Mouse (Mus musculus): Measurements from ENCODE around the gene Fam43b. TPM values are rescaled to one million over a fixed set of nuclear protein-coding genes. Genes with fewer than 3 reads are reported as not detected.

Fam43b gene
- polyA plus RNA-seq, 1 experiment from 2014 or later, result 0.17 TPM

DNA sequence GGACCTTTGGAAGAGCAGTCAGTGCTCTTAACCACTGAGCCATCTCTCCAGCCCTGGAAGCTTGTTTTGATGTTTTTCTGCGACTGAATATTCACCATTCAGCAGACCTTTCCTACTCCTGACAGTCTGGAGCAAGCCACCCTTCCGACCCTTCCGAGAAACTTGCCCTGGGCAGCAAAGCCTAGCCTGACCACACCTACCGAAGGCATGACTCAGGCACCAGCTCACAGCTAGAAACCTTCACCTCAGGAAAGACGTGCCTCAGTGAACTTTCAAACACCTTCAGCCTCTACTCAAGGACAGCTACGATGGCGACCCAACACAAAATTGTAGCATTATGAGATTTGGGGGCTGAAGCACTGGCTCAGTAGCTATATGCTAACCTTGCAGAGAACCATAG is 33.4 kb downstream of the Fam43b start:
- Histone ChIP-seq H3K36me3 (ENCODE audit: control insufficient read depth, insufficient read depth, low read length) (no peaks in the 10 kb centered on the region), H3K4me2 (replicated peaks; ENCODE audit: low read depth, low read length) (no peak overlapping the region), H3K4me1 (ENCODE audit: control insufficient read depth, insufficient read depth, low read length) (no peaks in the 10 kb centered on the region), H3K9me3 (ENCODE audit: control insufficient read depth, low read depth, low read length) (no peaks in the 10 kb centered on the region), H3K27me3 (ENCODE audit: control insufficient read depth, insufficient read depth, low read length) (no peaks in the 10 kb centered on the region), H3K4me3 (ENCODE audit: low read depth, low read length) (no peak overlapping the region), H3K27ac (ENCODE audit: low read length) (no peak overlapping the region), H3K9ac (replicated peaks; ENCODE audit: low read depth, low read length) (no peak overlapping the region)
- 81% methylated on average over 7 of the region's 7 CpGs for whole genome bisulfite sequencing
- no peak for ATAC-seq (ENCODE audit: insufficient number of reproducible peaks, insufficient read depth, low FRiP score, low read depth)

DNA sequence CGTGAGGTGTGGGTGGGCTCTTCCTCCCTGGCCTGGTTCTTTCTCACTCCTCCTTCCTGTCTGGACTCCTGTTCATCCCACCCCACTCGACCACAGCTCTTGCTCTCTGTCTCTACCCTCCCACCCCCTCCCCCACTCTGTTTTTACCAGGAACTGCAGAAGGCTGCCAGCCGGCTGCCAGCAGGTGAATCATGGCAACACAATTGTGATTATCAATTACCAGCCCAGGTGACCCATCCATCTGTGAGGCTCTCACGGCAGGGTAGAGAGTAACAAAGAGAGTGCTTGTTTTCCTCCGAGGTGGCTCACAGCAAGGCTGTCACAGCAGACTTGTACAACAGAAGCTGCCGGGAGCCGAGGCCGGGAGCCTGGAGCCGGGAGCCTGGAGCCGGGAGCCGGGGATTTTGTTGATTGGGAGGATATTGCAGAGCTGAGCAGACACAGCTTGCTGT is 34.9 kb downstream of the Fam43b start:
- no peaks in the 10 kb centered on the region for H3K4me1 ChIP-seq (ENCODE audit: control insufficient read depth, insufficient read depth, low read length)
- no peaks in the 10 kb centered on the region for H3K27me3 ChIP-seq (ENCODE audit: control insufficient read depth, insufficient read depth, low read length)
- H3K27ac ChIP-seq (ENCODE audit: low read length), result peak overlapping the region; percentile 44; the same call in 1 of the 2 replicates
- ATAC-seq (ENCODE audit: insufficient number of reproducible peaks, insufficient read depth, low FRiP score, low read depth), result no peak
- no peaks in the 10 kb centered on the region for H3K36me3 ChIP-seq (ENCODE audit: control insufficient read depth, insufficient read depth, low read length)
- H3K9ac ChIP-seq (replicated peaks; ENCODE audit: low read depth, low read length), result no peak overlapping the region
- no peaks in the 10 kb centered on the region for H3K9me3 ChIP-seq (ENCODE audit: control insufficient read depth, low read depth, low read length)
- no peak overlapping the region for H3K4me2 ChIP-seq (replicated peaks; ENCODE audit: low read depth, low read length)
- WGBS, result 8% methylated on average over 11 of the region's 11 CpGs
- no peak overlapping the region for H3K4me3 ChIP-seq (ENCODE audit: low read depth, low read length)

DNA sequence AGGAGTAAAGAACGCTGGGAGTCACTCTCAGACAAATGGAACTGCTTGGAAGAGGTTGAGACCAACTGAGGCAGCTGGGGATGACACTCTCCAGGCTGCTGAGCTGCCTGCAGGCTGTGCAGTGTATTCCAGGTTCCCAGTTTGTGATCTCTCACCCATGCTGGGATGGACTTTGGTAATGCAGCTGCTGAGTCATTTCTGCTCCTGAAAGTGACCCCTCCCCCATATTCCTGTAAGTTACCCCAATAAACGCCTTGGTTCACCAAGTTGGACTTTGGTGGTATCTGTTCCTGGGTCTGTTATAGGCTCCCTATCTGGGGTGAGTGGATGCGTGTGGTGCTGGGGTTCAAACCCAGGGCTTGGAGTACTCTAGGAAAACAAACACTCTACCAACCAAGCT is 38.2 kb downstream of the Fam43b start:
- no peak overlapping the region for H3K27ac ChIP-seq (ENCODE audit: low read length)
- H3K4me3 ChIP-seq (ENCODE audit: low read depth, low read length), result no peak overlapping the region
- H3K36me3 ChIP-seq (ENCODE audit: control insufficient read depth, insufficient read depth, low read length), result no peaks in the 10 kb centered on the region
- no peak overlapping the region for H3K4me2 ChIP-seq (replicated peaks; ENCODE audit: low read depth, low read length)
- H3K27me3 ChIP-seq (ENCODE audit: control insufficient read depth, insufficient read depth, low read length), result no peaks in the 10 kb centered on the region
- no peak for ATAC-seq (ENCODE audit: insufficient number of reproducible peaks, insufficient read depth, low FRiP score, low read depth)
- H3K9ac ChIP-seq (replicated peaks; ENCODE audit: low read depth, low read length), result no peak overlapping the region
- no peaks in the 10 kb centered on the region for H3K4me1 ChIP-seq (ENCODE audit: control insufficient read depth, insufficient read depth, low read length)
- whole genome bisulfite sequencing, result 74% methylated on average over 3 of the region's 3 CpGs
- no peaks in the 10 kb centered on the region for H3K9me3 ChIP-seq (ENCODE audit: control insufficient read depth, low read depth, low read length)

DNA sequence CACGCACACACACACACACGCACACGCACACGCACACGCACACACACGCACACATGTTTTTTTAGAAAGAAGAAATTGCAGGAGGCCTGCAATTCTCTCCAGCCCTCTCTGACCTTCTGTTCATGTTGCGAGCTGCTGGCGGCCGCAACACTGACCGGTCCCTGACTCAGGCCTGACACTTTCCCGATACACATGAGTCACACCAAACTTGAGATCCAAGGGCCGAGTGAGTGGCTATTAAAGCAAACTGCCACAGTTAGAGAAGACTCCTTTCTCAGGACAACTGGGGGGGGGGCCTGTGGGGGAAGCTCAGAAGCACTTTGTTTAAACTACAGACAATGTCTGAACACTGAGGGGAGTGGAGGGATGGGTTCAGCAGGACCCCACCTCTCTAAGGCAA is 39.8 kb downstream of the Fam43b start:
- Histone ChIP-seq H3K4me3 (ENCODE audit: low read depth, low read length) (no peak overlapping the region), H3K36me3 (ENCODE audit: control insufficient read depth, insufficient read depth, low read length) (no peaks in the 10 kb centered on the region), H3K27ac (ENCODE audit: low read length) (no peak overlapping the region), H3K4me2 (replicated peaks; ENCODE audit: low read depth, low read length) (no peak overlapping the region), H3K9ac (replicated peaks; ENCODE audit: low read depth, low read length) (no peak overlapping the region), H3K9me3 (ENCODE audit: control insufficient read depth, low read depth, low read length) (no peaks in the 10 kb centered on the region), H3K4me1 (ENCODE audit: control insufficient read depth, insufficient read depth, low read length) (no peaks in the 10 kb centered on the region), H3K27me3 (ENCODE audit: control insufficient read depth, insufficient read depth, low read length) (no peaks in the 10 kb centered on the region)
- WGBS, result 82% methylated on average over 12 of the region's 12 CpGs
- ATAC-seq (ENCODE audit: insufficient number of reproducible peaks, insufficient read depth, low FRiP score, low read depth), result no peak

DNA sequence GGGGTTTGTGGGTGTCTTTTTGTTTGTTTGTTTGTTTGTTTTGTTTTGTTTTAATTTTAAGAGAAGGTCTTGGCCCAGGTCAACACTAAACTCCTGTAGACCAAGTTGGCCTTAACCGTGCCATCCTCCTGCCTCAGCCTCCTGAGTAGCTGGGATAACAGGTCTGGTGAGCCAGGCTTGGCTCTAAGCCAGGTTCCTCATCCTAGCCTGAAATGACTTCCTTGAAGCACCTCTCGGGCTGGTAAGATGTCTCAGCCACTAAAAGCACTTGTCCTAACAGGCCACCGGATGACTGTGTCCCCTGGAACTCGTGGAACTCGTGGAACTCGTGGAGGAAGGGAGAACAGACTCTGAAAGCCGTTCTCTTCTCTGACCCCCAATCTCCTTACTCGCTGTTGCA is 40.2 kb downstream of the Fam43b start:
- WGBS, result 84% methylated on average over 8 of the region's 8 CpGs
- Histone ChIP-seq H3K9me3 (ENCODE audit: control insufficient read depth, low read depth, low read length) (no peaks in the 10 kb centered on the region), H3K4me3 (ENCODE audit: low read depth, low read length) (no peak overlapping the region), H3K4me2 (replicated peaks; ENCODE audit: low read depth, low read length) (no peak overlapping the region), H3K9ac (replicated peaks; ENCODE audit: low read depth, low read length) (no peak overlapping the region), H3K36me3 (ENCODE audit: control insufficient read depth, insufficient read depth, low read length) (no peaks in the 10 kb centered on the region), H3K27me3 (ENCODE audit: control insufficient read depth, insufficient read depth, low read length) (no peaks in the 10 kb centered on the region), H3K4me1 (ENCODE audit: control insufficient read depth, insufficient read depth, low read length) (no peaks in the 10 kb centered on the region), H3K27ac (ENCODE audit: low read length) (no peak overlapping the region)
- no peak for ATAC-seq (ENCODE audit: insufficient number of reproducible peaks, insufficient read depth, low FRiP score, low read depth)

DNA sequence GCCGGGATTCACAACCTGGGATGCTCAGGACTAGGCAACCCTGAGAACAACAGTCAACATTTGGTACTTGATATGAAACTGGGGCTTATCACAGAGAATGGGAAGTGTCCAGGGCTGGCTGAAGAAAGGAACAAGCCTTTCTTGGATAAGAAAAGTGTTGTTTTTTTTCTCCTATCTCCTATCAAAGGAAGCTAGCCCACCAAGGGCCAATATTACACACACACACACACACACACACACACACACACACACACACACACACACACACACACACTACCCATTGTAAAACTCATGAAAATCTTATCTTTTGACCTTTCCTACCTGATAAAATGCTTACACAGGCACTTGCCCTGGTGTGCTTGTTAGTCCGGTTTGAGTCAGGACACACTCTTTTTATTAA is 40.8 kb downstream of the Fam43b start:
- Histone ChIP-seq H3K9ac (replicated peaks; ENCODE audit: low read depth, low read length) (no peak overlapping the region), H3K4me1 (ENCODE audit: control insufficient read depth, insufficient read depth, low read length) (no peaks in the 10 kb centered on the region), H3K27ac (ENCODE audit: low read length) (no peak overlapping the region), H3K36me3 (ENCODE audit: control insufficient read depth, insufficient read depth, low read length) (no peaks in the 10 kb centered on the region), H3K4me2 (replicated peaks; ENCODE audit: low read depth, low read length) (no peak overlapping the region), H3K9me3 (ENCODE audit: control insufficient read depth, low read depth, low read length) (no peaks in the 10 kb centered on the region), H3K4me3 (ENCODE audit: low read depth, low read length) (no peak overlapping the region), H3K27me3 (ENCODE audit: control insufficient read depth, insufficient read depth, low read length) (no peaks in the 10 kb centered on the region)
- no peak for ATAC-seq (ENCODE audit: insufficient number of reproducible peaks, insufficient read depth, low FRiP score, low read depth)
- WGBS, result 78% methylated on average over 2 of the region's 2 CpGs

DNA sequence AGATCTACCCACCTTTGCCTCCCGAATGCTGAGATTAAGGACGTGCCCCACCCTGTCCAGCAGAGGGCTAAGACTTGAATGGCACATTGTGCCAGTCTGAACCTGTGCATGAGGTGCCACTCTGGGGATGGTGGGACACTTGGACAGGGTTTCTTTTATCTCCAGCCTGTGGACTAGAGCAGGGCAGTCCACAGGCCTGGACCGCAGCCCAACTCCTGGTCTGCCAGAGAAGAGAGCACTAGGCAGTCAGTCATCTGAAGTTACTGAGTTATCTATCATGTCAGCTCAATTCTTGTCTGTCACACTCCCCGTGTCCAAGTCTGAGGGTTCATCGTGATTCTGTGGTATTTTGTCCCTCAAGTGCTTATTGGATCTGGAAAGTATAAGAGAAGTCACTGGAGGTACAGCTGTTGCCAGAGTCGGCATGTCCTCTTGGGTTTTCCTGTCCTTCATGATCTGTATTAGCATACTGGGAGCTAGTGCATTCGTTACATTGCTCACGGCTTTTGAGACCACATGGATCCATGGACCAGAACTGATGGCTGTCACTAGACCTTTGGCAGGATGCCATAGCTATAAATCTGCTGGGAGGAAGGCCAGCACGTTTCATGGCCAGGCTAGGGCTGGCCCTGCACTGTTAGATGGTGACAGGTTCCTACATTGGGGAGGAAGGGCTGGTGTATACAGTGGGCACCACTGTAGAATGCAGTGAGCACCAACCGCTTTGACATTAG is 42.7 kb downstream of the Fam43b start:
- Histone ChIP-seq H3K4me2 (replicated peaks; ENCODE audit: low read depth, low read length) (no peak overlapping the region), H3K36me3 (ENCODE audit: control insufficient read depth, insufficient read depth, low read length) (no peaks in the 10 kb centered on the region), H3K27me3 (ENCODE audit: control insufficient read depth, insufficient read depth, low read length) (no peaks in the 10 kb centered on the region), H3K27ac (ENCODE audit: low read length) (no peak overlapping the region), H3K9me3 (ENCODE audit: control insufficient read depth, low read depth, low read length) (no peaks in the 10 kb centered on the region), H3K9ac (replicated peaks; ENCODE audit: low read depth, low read length) (no peak overlapping the region), H3K4me1 (ENCODE audit: control insufficient read depth, insufficient read depth, low read length) (no peaks in the 10 kb centered on the region), H3K4me3 (ENCODE audit: low read depth, low read length) (no peak overlapping the region)
- ATAC-seq (ENCODE audit: insufficient number of reproducible peaks, insufficient read depth, low FRiP score, low read depth), result no peak
- 80% methylated on average over 10 of the region's 10 CpGs for WGBS

DNA sequence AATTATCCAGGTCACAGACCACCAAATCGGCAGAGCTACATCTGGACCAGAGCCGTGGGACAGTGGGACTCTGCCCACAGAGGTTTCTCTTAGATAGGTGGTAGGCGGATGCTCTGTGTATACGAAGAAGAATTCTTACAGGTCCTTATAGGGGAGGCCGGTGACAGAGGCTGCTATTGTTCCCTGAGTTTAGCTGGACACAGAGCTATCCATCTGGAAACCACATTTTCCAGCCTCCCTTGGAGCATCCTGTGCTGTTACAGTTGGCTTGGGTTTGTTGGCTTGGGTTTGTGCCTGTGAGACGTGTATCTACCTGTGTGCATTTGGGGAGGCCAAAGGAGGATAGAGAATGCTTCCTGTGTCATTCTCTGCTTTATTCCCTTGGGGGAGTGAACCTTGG is 43.6 kb downstream of the Fam43b start:
- H3K36me3 ChIP-seq (ENCODE audit: control insufficient read depth, insufficient read depth, low read length), result no peaks in the 10 kb centered on the region
- no peaks in the 10 kb centered on the region for H3K27me3 ChIP-seq (ENCODE audit: control insufficient read depth, insufficient read depth, low read length)
- H3K9me3 ChIP-seq (ENCODE audit: control insufficient read depth, low read depth, low read length), result no peaks in the 10 kb centered on the region
- no peak overlapping the region for H3K27ac ChIP-seq (ENCODE audit: low read length)
- H3K4me1 ChIP-seq (ENCODE audit: control insufficient read depth, insufficient read depth, low read length), result no peaks in the 10 kb centered on the region
- no peak for ATAC-seq (ENCODE audit: insufficient number of reproducible peaks, insufficient read depth, low FRiP score, low read depth)
- H3K9ac ChIP-seq (replicated peaks; ENCODE audit: low read depth, low read length), result no peak overlapping the region
- 92% methylated on average over 6 of the region's 6 CpGs for WGBS
- H3K4me3 ChIP-seq (ENCODE audit: low read depth, low read length), result no peak overlapping the region
- no peak overlapping the region for H3K4me2 ChIP-seq (replicated peaks; ENCODE audit: low read depth, low read length)

DNA sequence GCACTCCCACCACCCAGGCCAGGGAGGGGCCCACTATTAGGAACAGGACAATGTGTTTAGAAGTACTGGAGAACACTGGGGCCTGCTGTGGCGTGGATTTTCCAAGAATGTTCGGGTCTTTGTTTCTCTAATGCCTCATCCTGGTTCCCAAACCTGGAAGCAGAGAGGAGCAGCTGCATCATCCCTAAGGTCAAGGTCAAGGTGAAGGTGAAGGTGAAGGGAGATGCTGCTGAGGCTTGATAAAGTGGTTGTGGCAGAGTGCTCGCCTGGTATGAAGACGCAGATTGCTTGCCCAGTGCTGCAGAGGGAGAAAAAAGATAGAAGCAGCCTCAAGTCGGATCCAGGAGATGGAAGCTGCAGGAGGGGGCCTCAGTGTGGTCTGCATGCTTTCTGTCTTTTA is 44.5 kb downstream of the Fam43b start:
- Histone ChIP-seq H3K9me3 (ENCODE audit: control insufficient read depth, low read depth, low read length) (no peaks in the 10 kb centered on the region), H3K4me2 (replicated peaks; ENCODE audit: low read depth, low read length) (no peak overlapping the region), H3K4me1 (ENCODE audit: control insufficient read depth, insufficient read depth, low read length) (no peaks in the 10 kb centered on the region), H3K9ac (replicated peaks; ENCODE audit: low read depth, low read length) (no peak overlapping the region), H3K4me3 (ENCODE audit: low read depth, low read length) (no peak overlapping the region), H3K27ac (ENCODE audit: low read length) (no peak overlapping the region), H3K27me3 (ENCODE audit: control insufficient read depth, insufficient read depth, low read length) (no peaks in the 10 kb centered on the region), H3K36me3 (ENCODE audit: control insufficient read depth, insufficient read depth, low read length) (no peaks in the 10 kb centered on the region)
- WGBS, result 91% methylated on average over 5 of the region's 5 CpGs
- no peak for ATAC-seq (ENCODE audit: insufficient number of reproducible peaks, insufficient read depth, low FRiP score, low read depth)

Data from stomach, embryonic 14.5 days (tissue).